Mouse (Mus musculus) myocyte (in vitro differentiated cells): Measurements from ENCODE around the gene Fam81a. TPM values are rescaled to one million over a fixed set of nuclear protein-coding genes. Genes with fewer than 3 reads are reported as not detected.

Experiments
- H3K27me3 ChIP-seq: one replicate; pipeline ENCODE4 v1.6.1; 2011; ENCODE audit not compliant: control insufficient read depth, insufficient read depth, insufficient read length
- H3K36me3 ChIP-seq: one replicate; pipeline ENCODE4 v1.6.1; 2011; ENCODE audit not compliant: control insufficient read depth, insufficient read depth
- H3K4me2 ChIP-seq: one replicate; pipeline ENCODE4 v1.6.1; 2011; ENCODE audit warnings: low read depth, control low read depth
- H3K4me3 ChIP-seq: one replicate; pipeline ENCODE4 v1.5.1; 2011; ENCODE audit warnings: mild to moderate bottlenecking, control low read depth, moderate library complexity
- H3K79me2 ChIP-seq: one replicate; pipeline ENCODE4 v1.6.1; 2011; ENCODE audit not compliant: control insufficient read depth, insufficient read depth
- H3ac ChIP-seq: one replicate; pipeline ENCODE4 v1.6.1; 2011; ENCODE audit not compliant: control insufficient read depth, insufficient read length
- CEBPB ChIP-seq: IDR thresholded peaks from 2 replicates; pipeline ENCODE4 v1.6.1; 2011; ENCODE audit warnings: mild to moderate bottlenecking, moderate library complexity; ENCODE audit not compliant: poor library complexity, insufficient read depth, severe bottlenecking
- E2F4 ChIP-seq: IDR thresholded peaks from one replicate; pipeline ENCODE4 v1.6.1; 2011; ENCODE audit warnings: mild to moderate bottlenecking, control low read depth, moderate library complexity; ENCODE audit not compliant: insufficient read depth
- MAX ChIP-seq: IDR thresholded peaks from one replicate; pipeline ENCODE4 v1.6.1; 2011; ENCODE audit warnings: low read depth, mild to moderate bottlenecking, control low read depth
- MYOD1 ChIP-seq, 3 experiments: IDR thresholded peaks; one replicate each; pipeline ENCODE4 v1.6.1; 2011; ENCODE audit warnings: control low read depth in 2 of 3, low read depth in 2 of 3, mild to moderate bottlenecking in 2 of 3, moderate library complexity in 1 of 3; ENCODE audit not compliant: insufficient read length in 2 of 3, control insufficient read depth in 1 of 3
- MYOG ChIP-seq, 3 experiments: IDR thresholded peaks; one replicate each; pipeline ENCODE4 v1.6.1; 2011; ENCODE audit warnings: control low read depth in 2 of 3, low read depth in 2 of 3, mild to moderate bottlenecking in 2 of 3; ENCODE audit not compliant: insufficient read length in 2 of 3, control insufficient read depth in 1 of 3, insufficient read depth in 1 of 3
- POLR2A ChIP-seq: IDR thresholded peaks from one replicate; pipeline ENCODE4 v1.6.1; 2011; ENCODE audit warnings: low read depth, mild to moderate bottlenecking, control low read depth, moderate library complexity; ENCODE audit not compliant: insufficient read length
- POLR2AphosphoS2 ChIP-seq: IDR thresholded peaks from one replicate; pipeline ENCODE4 v1.6.1; 2011; ENCODE audit warnings: low read depth, control low read depth; ENCODE audit not compliant: insufficient read length
- REST ChIP-seq: IDR thresholded peaks from one replicate; pipeline ENCODE4 v1.6.1; 2011; ENCODE audit warnings: mild to moderate bottlenecking, control low read depth, moderate library complexity; ENCODE audit not compliant: insufficient read depth, insufficient read length
- SRF ChIP-seq: IDR thresholded peaks from one replicate; pipeline ENCODE4 v1.6.1; 2011; ENCODE audit warnings: low read depth; ENCODE audit not compliant: control insufficient read depth, insufficient read length
- TCF12 ChIP-seq: IDR thresholded peaks from one replicate; pipeline ENCODE4 v1.6.1; 2011; ENCODE audit warnings: mild to moderate bottlenecking, control low read depth; ENCODE audit not compliant: poor library complexity, insufficient read depth, severe bottlenecking
- TCF3 ChIP-seq: IDR thresholded peaks from one replicate; pipeline ENCODE4 v1.6.1; 2011; ENCODE audit warnings: low read depth, control low read depth; ENCODE audit not compliant: insufficient read length
- USF1 ChIP-seq: IDR thresholded peaks from one replicate; pipeline ENCODE4 v1.6.1; 2011; ENCODE audit warnings: low read depth, mild to moderate bottlenecking, control low read depth, moderate library complexity
- polyA plus RNA-seq: library from polyadenylated mRNA; unstranded; fragments of >200 nt; fragmentation: generic; extraction: Trizol; gene quantifications from one replicate; pipeline ENCODE4 v1.2.1, GENCODE M21; 2012; ENCODE audit warnings: missing spikeins

Fam81a gene
- polyA plus RNA-seq, 1 experiment, result 0.20 TPM

DNA sequence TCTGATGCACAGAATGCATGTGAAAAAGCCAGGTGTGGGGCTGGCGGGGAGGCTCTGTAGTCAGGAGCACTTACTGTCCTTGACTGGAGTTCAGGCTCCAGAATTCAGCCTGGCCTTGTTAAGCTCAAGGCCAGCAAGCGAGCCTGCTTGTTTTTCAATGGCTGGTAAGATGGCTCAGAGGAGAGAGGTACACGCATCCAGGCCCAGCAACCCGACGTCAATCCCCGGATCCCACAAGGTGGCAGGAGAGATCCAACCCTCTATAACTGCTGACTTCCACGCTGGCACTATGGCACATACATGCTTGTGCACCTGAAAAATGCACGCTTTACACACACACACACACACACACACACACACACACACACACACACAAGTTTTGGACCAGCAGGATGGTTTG, 39.3 kb downstream of the Fam81a start:
- TF ChIP-seq SRF, result no peak
- no peak for TF ChIP-seq USF1
- no peak for TF ChIP-seq TCF3
- TF ChIP-seq REST, result no peak
- TF ChIP-seq MAX, result no peak
- no peak for TF ChIP-seq E2F4
- TF ChIP-seq POLR2AphosphoS2, result no peak
- TF ChIP-seq MYOD1 (IDR thresholded peaks at IDR 0.05; ENCODE audit: control insufficient read depth in 1 of 3, insufficient read length in 2 of 3, low read depth in 2 of 3), result no peak
- TF ChIP-seq POLR2A, result no peak
- TF ChIP-seq MYOG (IDR thresholded peaks at IDR 0.05; ENCODE audit: control insufficient read depth in 1 of 3, insufficient read depth in 1 of 3, insufficient read length in 2 of 3, low read depth in 2 of 3), result no peak
- no peak for TF ChIP-seq CEBPB
- TF ChIP-seq TCF12, result no peak
- Histone ChIP-seq H3K4me3 (no peak overlapping the region), H3K27me3 (no peaks in the 10 kb centered on the region), H3K4me2 (no peak overlapping the region), H3K36me3 (no peaks in the 10 kb centered on the region), H3ac (no peak overlapping the region), H3K79me2 (no peaks in the 10 kb centered on the region)

DNA sequence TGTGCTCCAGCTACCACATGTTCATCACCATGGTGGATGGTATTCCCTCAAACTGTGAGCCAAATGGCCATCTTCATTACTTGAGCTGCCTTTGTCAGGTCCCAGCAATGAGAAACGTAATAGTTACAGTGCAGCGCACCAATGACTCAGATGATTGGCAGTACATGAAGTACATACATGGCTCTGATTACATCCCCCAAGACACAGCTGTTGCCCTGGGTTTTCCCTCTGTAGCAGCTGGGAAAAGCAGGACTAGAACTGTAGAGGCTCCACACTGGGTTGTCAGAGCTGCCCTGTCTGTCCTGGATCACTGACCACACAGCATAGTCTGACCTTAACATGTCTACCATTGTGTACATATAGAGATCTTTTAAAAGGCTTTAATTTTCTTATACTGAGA, 44.8 kb downstream of the Fam81a start:
- no peak overlapping the region for H3K4me2 ChIP-seq
- H3K4me3 ChIP-seq, result no peak overlapping the region
- no peaks in the 10 kb centered on the region for H3K27me3 ChIP-seq
- H3ac ChIP-seq, result no peak overlapping the region
- TF ChIP-seq MAX (no peak), POLR2A (no peak), MYOD1 (IDR thresholded peaks at IDR 0.05; ENCODE audit: control insufficient read depth in 1 of 3, insufficient read length in 2 of 3, low read depth in 2 of 3) (peak in 2 of 3 experiments; percentile 62 to 69), TCF3 (no peak), SRF (no peak), REST (no peak), POLR2AphosphoS2 (no peak), TCF12 (no peak), E2F4 (no peak), USF1 (no peak), CEBPB (no peak), MYOG (IDR thresholded peaks at IDR 0.05; ENCODE audit: control insufficient read depth in 1 of 3, insufficient read depth in 1 of 3, insufficient read length in 2 of 3, low read depth in 2 of 3) (peak in 1 of 3 experiments; percentile 45)
- no peaks in the 10 kb centered on the region for H3K36me3 ChIP-seq
- H3K79me2 ChIP-seq, result no peaks in the 10 kb centered on the region

DNA sequence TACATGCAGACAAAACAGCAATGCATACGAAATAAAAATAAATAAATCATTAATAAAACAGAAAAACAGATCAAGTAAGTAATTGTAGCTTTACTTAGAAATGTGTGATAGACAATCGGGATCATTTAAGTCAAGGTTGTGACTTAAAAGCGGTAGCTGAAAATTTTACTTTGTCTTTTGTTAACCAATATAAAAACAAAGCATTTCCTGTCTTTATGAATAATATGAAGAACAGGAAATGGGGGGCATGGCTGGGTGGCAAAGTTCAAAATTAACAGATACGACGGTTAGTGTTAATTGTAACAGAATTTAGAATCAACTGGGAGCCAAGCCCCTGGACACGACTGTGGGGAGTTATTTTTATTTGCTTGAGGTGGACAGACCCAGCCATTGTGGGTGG, 47.3 kb downstream of the Fam81a start:
- Histone ChIP-seq H3K4me2 (no peak overlapping the region), H3K79me2 (no peaks in the 10 kb centered on the region), H3K4me3 (no peak overlapping the region), H3ac (no peak overlapping the region), H3K36me3 (no peaks in the 10 kb centered on the region), H3K27me3 (no peaks in the 10 kb centered on the region)
- TF ChIP-seq CEBPB (no peak), REST (no peak), POLR2A (no peak), POLR2AphosphoS2 (no peak), SRF (no peak), TCF3 (no peak), MYOD1 (IDR thresholded peaks at IDR 0.05; ENCODE audit: control insufficient read depth in 1 of 3, insufficient read length in 2 of 3, low read depth in 2 of 3) (no peak), TCF12 (no peak), E2F4 (no peak), MYOG (IDR thresholded peaks at IDR 0.05; ENCODE audit: control insufficient read depth in 1 of 3, insufficient read depth in 1 of 3, insufficient read length in 2 of 3, low read depth in 2 of 3) (no peak), MAX (no peak), USF1 (no peak)

DNA sequence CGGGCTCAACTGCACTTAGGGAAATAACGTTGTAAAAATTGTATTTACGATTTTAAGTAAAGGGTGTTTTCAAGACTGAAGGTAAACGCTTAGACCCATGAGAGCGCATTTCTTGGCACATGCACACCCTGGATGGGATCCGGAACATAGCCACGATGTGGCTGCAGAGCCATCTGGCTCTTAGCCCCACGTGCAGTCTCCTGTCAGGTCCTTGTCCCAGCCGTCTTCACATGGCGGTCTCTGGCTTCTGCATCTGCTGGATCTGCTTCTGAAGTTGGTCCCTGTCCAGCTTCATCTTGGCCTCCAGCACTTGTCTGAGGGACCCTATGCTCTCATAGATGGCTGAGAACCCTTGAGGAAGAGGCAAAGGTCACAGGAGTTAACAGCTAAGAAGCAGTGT, 51.8 kb downstream of the Fam81a start:
- no peak overlapping the region for H3K4me3 ChIP-seq

More for the DNA sequence above, 51.8 kb downstream of the Fam81a start:
- Histone ChIP-seq H3K79me2 (no peaks in the 10 kb centered on the region), H3ac (no peak overlapping the region), H3K4me2 (no peak overlapping the region), H3K36me3 (no peaks in the 10 kb centered on the region), H3K27me3 (no peaks in the 10 kb centered on the region)
- TF ChIP-seq REST, result no peak
- TF ChIP-seq POLR2A, result no peak
- no peak for TF ChIP-seq CEBPB
- TF ChIP-seq TCF3, result no peak
- TF ChIP-seq E2F4, result no peak
- no peak for TF ChIP-seq SRF
- no peak for TF ChIP-seq MYOG (IDR thresholded peaks at IDR 0.05; ENCODE audit: control insufficient read depth in 1 of 3, insufficient read depth in 1 of 3, insufficient read length in 2 of 3, low read depth in 2 of 3)
- TF ChIP-seq MYOD1 (IDR thresholded peaks at IDR 0.05; ENCODE audit: control insufficient read depth in 1 of 3, insufficient read length in 2 of 3, low read depth in 2 of 3), result no peak
- TF ChIP-seq USF1, result no peak
- no peak for TF ChIP-seq POLR2AphosphoS2
- TF ChIP-seq TCF12, result no peak
- TF ChIP-seq MAX, result no peak
